Mouse (Mus musculus) bone marrow macrophage, adult 2 months (primary cell): ENCODE measurements around the gene Cx3cl1. TPM values are rescaled to one million over a fixed set of nuclear protein-coding genes. Genes with fewer than 3 reads are reported as not detected.

ENCODE experiments used
- H3K27ac ChIP-seq: 2 replicates; pipeline ENCODE4 v1.5.1; 2012; ENCODE audit warnings: low read depth, low read length; ENCODE audit not compliant: insufficient read depth
- H3K4me1 ChIP-seq: 2 replicates; pipeline ENCODE4 v1.6.1; 2012; ENCODE audit warnings: low read length; ENCODE audit not compliant: control insufficient read depth, insufficient read depth
- H3K4me3 ChIP-seq: 2 replicates; pipeline ENCODE4 v1.5.1; 2012; ENCODE audit warnings: mild to moderate bottlenecking, low read length, moderate library complexity; ENCODE audit not compliant: insufficient read depth
- CTCF ChIP-seq: IDR thresholded peaks from 2 replicates; pipeline ENCODE4 v1.5.1; 2012; ENCODE audit warnings: low read depth, mild to moderate bottlenecking, low read length, moderate library complexity
- POLR2A ChIP-seq: IDR thresholded peaks from 2 replicates; pipeline ENCODE4 v1.6.1; 2012; ENCODE audit warnings: mild to moderate bottlenecking, low read depth, low read length, borderline replicate concordance
- polyA plus RNA-seq: library from polyadenylated mRNA; stranded (reverse); fragments of >200 nt; gene quantifications from 2 replicates; pipeline ENCODE4 v1.2.4, GENCODE M21; 2012; ENCODE audit not compliant: missing spikeins, insufficient read depth, insufficient read length

The Cx3cl1 gene
- polyA plus RNA-seq, 1 experiment, result 0.76 TPM

DNA sequence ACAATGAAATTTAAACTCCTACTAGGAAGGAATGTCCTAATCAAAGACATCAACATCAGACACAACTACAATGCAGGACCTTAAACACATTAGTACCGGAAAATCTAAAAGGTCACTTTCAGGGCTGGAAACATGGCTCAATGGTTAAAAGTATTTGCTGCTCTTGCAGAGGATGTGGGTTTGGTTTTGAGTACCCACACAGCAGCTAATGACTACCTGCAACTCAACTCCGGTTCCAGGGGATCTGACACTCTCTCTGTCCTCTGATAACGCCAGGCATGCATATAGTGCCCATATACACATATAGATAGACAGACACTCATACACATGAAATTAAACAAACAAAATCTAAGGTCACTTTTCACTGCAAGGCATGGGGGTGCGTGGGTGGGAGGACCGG lies 54.4 kb downstream of the Cx3cl1 start:
- TF ChIP-seq POLR2A, result no peak
- no peak for TF ChIP-seq CTCF
- no peak overlapping the region for H3K4me3 ChIP-seq
- H3K4me1 ChIP-seq, result no peaks in the 10 kb centered on the region
- no peak overlapping the region for H3K27ac ChIP-seq

GRCm38 (mm10) chr8:94828284-94828683 lies 56.5 kb downstream of the Cx3cl1 start:
- TF ChIP-seq CTCF (no peak), POLR2A (no peak)
- Histone ChIP-seq H3K4me3 (no peak overlapping the region), H3K27ac (no peak overlapping the region), H3K4me1 (no peaks in the 10 kb centered on the region)

Other genes starting within 250 kb of the Cx3cl1 start
- 43.6 and 45.7 TPM in 2 replicates for gene Cpne2, start 239.0 kb upstream of the Cx3cl1 start, polyA plus RNA-seq
- gene Rspry1, start 170.1 kb upstream of the Cx3cl1 start, polyA plus RNA-seq, result 22.0 and 23.8 TPM in 2 replicates
- gene Fam192a, start 170.0 kb upstream of the Cx3cl1 start, polyA plus RNA-seq, result 77.1 and 77.4 TPM in 2 replicates
- gene Arl2bp, start 105.4 kb upstream of the Cx3cl1 start, polyA plus RNA-seq, result 25.3 and 32.4 TPM in 2 replicates
- gene Pllp, start 75.7 kb upstream of the Cx3cl1 start, polyA plus RNA-seq, result not detected in 2 replicates
- gene Ccl22, start 26.4 kb upstream of the Cx3cl1 start, polyA plus RNA-seq, result 0.36 and 0.50 TPM in 2 replicates
- not detected in 2 replicates for gene Ccl17, start 38.4 kb downstream of the Cx3cl1 start, polyA plus RNA-seq
- 33.1 and 34.1 TPM in 2 replicates for gene Coq9, start 66.3 kb downstream of the Cx3cl1 start, polyA plus RNA-seq
- gene Ciapin1, start 66.3 kb downstream of the Cx3cl1 start, polyA plus RNA-seq, result 12.9 and 19.7 TPM in 2 replicates
- gene Polr2c, start 85.4 kb downstream of the Cx3cl1 start, polyA plus RNA-seq, result 41.7 and 44.9 TPM in 2 replicates
- 3.7 and 7.4 TPM in 2 replicates for gene Dok4, start 104.3 kb downstream of the Cx3cl1 start, polyA plus RNA-seq
- not detected in 2 replicates for gene Ccdc102a, start 146.1 kb downstream of the Cx3cl1 start, polyA plus RNA-seq
- not detected in 2 replicates for gene Adgrg5, start 151.7 kb downstream of the Cx3cl1 start, polyA plus RNA-seq
- gene Adgrg1, start 202.7 kb downstream of the Cx3cl1 start, polyA plus RNA-seq, result 1.1 and 1.8 TPM in 2 replicates
- 0.23 TPM in 1 of 2 replicates, not detected in the other for gene Adgrg3, start 245.7 kb downstream of the Cx3cl1 start, polyA plus RNA-seq